Mouse (Mus musculus) kidney, adult 18-20 months (tissue): ENCODE data around the gene Hoxa1.
A peak's percentile ranks its signal among the peaks of the same experiment; 100 is the strongest.

ENCODE experiments used
- DNase-seq: peaks from one replicate; pipeline ENCODE4 v3.0.0; 2021

The Hoxa1 gene

DNA sequence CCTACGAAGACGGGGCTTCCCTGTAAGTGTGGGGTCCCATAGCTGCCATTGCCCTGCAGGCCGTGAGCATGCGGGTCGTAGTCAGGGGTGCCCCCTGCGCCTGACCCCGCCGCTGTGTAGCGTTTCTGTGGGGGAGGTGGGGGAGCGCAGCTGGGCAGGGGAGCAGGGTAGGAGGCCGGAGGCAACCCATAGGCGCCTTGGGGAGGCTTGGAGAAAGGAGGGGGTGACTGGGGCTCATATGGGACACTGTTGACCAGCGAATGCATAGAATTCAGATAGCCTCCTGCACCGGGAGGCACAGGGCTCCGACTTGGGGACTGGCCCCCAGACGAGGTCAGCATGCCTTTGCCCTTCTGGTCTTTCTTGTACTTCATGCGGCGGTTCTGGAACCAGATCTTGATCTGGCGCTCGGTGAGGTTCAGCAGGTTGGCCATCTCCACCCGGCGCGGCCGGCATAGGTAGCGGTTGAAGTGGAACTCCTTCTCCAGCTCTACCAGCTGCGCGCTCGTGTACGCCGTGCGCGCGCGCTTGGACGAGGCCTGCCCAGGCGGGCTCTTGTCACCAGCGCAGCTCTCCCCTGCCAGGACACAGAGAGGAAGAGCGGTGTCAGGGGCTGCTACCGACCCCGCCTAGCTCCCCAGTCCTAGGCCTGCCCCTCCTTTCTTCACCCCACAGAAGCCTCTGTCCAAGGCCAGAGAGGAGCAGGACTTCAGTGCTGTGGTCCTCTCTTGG lies 12.2 kb upstream of the Hoxa1 start:
- DNase-seq = peak; percentile 40

DNA sequence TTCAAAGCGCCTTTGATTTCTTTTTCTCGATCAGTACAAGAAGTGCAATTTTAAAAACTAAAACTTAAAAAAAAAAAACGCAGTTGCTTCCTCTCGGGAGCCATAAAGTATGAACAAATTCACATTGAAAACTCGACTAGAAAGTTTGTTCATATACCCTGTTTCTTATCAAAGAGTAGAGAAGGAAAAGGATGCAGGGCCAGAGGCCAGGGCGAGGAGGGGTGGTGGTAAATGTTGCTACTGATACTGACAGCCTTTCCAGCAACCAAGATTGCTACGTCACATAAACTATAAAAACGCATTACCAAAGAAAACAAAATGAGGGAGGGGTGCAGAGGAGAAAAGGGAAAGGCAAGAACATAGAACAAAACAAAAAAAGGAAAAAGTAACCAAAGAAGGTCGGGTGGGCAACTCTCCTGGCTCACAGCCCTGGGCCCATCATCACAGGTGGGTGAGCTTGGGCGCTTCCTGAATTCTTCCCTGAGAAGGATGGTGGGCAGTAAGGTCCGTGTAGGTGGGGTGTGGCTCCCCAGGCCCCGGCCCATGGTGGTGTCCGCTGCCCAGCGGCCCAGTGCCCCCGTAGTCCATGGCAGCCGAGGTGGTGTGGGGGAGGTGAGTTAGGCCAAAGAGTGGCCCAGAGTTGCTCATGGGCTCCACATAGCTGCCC lies 11.5 kb upstream of the Hoxa1 start:
- no peak for DNase-seq

DNA sequence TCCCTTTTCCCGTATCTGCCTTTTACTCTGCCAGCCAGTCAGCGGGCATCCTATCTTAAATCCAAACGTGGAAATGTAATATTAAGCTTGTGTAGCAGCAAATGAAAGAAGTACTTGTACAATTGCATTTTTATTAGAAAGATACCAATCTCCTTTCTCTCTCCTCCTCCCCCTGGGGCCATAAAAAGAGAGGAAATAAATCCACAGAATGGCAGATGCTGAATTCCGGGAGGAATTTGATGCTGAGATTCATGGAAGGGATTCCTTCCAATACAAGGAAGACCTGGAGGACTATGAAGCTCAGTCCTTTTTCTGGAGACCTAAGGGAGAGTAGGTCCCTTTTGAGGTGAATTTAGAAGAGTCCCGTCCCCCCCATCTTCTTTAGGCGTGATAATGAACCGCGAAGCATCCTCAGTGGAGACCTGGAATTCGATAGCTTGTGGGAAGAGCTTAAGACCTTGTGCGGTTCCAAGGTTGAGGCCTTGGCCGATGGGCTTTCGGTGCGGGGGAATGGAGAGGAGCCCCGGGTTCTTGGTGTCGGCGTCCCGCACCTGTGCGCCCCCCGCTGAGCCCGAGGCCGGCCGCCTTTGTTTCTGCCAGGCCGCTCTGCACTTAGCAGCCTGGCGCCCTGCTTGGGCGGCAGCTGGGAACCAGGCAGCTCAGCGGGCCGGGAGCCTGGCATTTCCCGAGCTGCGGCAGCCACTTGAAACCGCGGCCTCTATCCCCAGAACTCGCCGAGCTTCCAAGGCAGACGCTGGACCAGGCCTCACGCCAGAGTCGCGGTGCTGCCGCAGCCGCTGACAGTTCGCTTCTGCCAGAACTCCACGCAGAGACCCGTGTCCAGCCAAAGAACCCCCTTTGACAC lies 10.3 kb upstream of the Hoxa1 start:
- DNase-seq = peak; percentile 14

DNA sequence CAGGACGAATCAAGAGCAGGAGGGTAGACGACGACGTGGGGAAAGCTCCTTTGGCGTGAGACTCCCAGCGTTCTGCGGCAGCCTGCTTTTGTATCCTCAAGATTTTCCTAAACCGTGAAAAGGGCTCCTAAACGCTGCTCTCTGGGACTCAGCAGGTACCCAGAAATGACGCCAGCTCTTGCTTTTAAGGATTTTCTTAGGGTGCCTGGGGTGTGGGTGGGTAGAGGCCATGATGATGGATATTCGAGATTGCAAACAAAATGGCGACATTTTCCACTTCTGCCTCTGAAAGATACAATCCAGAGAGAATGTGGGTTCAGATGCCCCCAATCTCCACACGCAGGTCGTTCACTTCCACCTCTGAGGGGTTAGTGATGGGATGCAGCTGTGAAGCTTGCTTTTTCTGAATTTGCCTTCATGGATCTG lies 9.6 kb upstream of the Hoxa1 start:
- DNase-seq = peak; percentile 2

DNA sequence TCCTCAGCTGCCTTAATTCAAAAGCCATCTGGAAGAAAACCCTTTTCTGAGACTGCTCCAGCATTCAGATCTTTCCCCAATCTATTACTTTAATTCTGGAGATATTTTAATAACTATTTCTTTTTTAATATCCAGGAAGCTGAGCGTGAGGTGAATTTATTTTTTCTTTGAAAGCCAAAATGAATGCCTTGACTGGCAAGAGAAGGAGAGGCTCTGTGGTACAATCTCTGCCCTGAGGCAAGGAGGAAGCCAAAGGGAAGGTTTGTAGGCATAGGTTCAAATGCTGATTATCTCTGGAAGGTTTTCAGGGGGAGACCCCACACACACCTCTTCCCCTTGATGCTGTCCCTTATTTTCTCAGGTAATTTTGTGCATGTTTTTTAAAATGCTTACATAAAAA lies 9.1 kb upstream of the Hoxa1 start:
- no peak for DNase-seq

DNA sequence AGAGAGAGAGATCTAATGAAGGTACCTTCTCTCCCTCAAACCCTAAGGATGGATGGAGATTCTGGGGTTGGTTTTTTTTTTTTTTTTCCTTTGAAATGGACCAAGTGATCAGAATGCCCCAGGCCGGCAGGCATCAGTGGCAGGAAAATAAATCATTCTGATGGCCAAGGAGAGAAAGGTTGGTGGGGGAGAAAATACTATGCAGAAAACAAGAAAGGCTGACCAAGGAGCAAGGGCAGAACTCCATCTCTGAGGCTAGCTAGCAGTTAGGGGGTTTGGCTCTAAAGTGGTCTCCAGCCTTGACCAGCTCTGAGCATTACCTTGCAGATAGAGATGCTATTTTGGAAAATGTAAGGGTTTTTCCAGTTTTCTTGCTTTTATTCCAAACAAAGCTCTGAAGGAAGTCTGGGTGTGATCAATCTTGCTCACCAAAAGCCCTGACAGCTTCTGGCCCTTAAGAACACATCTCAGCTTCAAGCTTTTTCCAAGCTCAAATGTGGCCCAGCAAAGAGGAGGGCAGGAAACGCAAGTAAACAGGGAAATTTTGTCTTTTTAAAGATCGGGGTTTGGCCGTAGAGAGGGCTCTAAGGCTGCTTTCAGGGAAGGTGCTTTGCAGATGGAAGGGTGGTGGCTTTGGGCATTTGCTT lies 8.4 kb upstream of the Hoxa1 start:
- no peak for DNase-seq

DNA sequence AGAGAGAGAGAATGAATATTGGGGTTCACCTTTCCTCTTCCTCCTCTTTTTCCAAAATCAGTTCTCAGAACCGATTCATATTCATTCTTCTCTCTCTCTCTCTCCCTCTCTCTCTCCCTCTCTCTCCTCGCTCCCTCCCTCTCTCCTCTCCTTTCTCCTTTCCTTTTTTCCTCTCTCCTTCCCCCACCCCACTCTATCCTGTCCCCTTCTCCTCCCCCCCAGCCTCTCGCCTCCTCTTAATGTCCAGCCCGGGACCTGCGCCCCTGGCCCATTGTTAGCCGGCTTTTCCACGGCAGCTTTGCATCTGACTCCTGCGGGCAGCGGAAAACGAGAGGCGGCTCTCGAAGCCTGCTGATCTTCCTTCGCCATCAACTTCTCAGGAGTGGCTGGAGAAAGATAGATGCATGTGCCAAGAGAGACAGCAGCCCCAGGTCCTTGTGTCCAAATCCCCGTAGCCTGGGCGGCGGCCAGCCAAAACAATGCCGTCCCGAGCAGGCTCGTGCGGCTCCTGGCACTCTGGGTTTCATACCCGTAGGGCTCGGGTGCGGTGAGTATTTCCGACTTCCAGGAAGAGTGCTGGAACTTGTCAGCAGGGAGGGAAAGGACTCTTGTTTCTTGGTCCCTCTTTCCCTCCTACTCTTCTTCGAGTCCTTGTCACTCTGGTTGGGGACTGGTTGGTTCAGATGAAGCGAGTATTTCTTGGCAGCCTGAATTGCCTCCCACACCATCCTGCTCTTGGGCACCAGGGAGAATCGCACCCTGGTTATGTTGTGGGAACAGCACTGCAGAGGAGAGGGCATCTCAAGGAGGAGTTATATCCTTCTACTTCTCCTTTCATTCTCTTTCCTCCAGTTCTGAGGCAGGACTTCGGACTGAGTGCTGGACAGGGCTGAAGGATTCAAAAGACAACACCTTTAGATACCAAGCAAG lies 7.6 kb upstream of the Hoxa1 start:
- DNase-seq = peak; percentile 47

DNA sequence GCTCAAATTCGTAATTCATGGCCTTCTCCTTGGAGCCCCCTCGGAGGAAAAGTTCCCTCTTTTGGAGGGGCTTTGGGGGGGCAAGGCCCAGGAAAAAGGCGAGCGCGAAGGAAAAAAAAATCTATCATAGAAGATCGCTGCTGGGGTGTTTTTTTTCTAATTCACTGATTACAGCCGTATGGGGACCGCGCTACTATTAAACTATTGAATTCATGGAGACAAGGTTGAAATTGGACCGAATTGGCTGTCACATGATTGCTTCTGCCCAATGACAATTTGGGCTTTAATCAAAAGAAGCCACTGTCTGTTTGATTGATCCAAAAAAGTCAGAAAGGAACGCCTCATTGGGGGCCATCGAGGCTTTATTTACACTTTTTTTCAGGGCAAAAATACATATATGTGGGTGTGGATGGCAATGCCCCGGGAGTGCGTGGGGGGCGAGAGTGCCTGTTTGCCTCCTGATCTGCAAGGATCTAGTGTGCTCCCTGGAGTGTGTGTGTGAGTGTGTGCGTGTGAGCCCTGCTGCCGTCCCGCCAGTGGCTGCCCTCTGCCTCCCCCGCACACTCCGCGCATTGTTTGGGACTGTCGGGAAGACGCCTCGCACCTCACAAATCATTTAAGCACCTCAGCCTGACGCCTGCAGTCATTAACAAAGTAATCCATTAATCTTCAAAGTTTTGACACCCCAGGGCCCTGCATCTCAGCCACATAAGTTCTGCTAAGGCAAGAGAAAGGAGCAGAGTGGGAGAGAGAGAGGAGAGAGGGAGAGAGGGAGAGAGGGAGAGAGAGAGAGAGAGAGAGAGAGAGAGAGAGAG lies 6.7 kb upstream of the Hoxa1 start, which contains the start of gene Hoxa2:
Gene Hoxa2 (minus strand): TSS at position 206 of the 815 bp plus-strand sequence.
- peak; percentile 32 for DNase-seq

DNA sequence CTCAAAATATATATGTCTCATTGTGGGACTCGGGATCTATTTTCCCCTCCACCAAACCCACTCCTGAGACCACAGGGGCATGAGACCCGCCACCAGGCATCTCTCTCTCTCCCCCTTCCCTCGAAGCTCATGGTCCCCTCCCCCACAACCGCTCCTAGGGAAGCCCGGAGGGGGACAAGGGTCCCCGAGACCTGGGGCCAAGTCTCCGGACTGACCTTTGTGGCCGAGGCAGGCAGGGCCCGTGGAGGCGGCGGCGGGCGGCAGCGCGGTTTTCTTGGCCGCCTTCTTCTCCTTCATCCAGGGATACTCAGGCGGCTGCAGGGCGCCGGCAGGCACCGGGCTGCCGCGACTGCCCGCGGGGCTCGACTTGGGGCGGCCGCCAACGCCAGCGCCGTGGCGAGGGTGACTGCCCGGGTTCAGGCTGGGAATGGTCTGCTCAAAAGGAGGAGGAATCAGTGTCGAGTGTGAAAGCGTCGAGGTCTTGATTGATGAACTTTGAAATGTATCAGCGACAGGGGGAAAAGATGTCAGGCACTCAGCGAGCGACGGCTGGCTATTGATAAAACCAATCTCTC lies 6.0 kb upstream of the Hoxa1 start:
- DNase-seq = peak; percentile 61

DNA sequence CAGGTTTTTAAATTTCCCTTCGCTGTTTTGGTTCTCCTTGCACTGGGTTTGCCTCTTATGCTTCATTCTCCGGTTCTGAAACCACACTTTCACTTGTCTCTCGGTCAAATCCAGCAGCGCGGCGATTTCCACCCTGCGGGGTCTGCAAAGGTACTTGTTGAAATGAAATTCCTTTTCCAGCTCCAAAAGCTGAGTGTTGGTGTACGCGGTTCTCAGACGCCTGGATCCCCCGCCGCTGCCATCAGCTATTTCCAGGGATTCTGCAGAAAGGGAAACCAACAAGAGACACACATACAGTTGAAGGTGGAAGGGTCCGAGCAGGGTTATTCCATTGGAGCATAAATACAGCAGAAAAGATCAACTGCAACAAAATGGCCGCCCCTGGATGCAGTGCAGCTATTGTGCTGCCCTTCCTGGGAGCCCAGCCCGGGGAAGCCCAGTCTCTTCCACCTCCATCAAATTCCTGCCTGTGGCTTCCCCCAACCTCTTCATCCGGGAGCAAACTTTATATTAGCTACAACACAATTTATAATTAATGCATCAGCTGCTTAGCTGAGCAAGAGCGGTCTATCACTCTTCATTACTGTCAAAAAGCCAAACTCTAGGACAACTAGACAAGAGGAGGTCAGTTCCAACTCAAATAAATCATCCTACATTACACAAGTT lies 5.4 kb upstream of the Hoxa1 start:
- peak; percentile 27 for DNase-seq

DNA sequence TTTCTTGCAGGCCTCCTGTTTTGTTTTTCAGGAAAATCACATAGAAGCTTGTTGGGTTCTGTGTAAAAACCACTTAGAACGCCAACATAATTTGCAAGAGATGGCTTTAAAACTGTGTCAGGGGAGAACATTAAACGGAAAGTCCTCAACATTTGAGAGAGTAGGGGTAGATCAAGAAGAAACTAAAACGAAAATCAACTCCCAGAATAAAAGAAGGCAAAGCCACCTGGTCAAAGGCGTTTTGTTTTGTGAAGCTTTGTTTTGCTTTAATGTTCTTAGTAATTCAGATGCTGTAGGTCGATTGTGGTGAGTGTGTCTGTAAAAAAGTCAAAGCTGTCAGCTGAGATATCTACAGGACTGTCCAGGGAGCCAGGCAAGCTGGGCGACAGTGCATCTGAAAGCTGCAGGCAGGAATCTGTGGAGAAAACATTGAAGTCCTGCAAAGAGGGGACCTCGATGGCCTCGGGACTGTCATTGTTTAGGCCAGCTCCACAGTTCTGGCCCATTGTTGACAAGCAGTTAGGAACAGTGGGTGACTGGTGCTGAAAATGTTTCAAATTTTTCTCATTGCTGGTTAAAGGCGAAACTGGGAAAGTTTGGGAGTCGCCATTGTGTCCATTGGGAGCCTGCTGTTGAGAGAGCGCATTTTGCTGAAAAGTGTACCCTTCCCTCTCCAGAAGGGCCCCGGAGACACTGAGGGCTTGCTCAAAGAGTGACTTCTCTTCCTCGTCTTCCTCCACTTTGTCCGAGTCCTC lies 4.7 kb upstream of the Hoxa1 start:
- no peak for DNase-seq

DNA sequence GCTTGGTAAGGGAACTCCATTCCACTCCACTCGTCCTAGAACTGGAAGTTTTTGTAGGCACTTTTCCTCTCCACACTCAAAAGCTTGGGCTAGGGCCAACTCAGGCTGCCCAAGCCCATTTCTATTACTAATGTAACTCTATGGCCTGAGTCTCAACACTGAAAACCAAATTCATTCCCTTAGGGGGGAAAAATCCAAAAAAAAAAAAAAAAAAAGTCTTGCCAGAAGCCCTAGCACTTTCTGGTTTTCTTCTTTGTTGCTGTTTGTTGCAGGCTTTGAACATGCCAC lies 3.9 kb upstream of the Hoxa1 start:
- DNase-seq = no peak

DNA sequence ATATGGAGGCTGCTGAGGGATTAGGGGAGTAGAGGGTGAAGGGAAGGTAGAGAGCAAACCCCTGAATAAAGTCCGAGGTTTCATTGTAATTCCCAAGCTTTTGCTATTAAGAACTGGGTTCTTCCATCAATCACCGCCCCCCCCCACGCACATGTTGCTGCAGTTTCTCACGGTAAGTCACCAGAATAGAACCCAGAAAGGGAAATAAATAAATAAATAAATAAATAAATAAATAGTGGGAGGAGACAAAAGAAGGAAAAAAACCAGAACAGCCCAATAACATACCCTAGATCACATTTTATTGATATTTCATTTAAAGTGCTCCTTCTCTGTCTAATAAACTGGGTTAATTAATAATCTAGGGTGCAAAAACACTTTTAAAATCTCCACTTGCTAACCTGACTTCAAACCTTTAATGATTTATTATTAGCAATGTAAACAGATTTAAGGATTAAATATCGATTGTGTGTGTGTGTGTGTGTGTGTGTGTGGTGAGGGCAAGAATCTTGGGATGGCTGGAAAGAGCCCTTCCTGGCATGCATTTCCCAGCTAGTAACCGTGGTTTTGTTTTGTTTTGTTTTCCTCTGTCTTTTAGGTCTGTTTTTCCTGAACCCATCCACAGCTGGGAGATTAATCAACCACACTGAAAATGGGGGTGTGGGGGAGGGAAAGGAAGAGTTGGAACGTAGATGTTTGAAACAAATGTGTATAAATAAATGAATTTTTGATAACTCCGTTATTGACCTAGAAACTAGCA lies 3.4 kb upstream of the Hoxa1 start:
- DNase-seq = no peak

DNA sequence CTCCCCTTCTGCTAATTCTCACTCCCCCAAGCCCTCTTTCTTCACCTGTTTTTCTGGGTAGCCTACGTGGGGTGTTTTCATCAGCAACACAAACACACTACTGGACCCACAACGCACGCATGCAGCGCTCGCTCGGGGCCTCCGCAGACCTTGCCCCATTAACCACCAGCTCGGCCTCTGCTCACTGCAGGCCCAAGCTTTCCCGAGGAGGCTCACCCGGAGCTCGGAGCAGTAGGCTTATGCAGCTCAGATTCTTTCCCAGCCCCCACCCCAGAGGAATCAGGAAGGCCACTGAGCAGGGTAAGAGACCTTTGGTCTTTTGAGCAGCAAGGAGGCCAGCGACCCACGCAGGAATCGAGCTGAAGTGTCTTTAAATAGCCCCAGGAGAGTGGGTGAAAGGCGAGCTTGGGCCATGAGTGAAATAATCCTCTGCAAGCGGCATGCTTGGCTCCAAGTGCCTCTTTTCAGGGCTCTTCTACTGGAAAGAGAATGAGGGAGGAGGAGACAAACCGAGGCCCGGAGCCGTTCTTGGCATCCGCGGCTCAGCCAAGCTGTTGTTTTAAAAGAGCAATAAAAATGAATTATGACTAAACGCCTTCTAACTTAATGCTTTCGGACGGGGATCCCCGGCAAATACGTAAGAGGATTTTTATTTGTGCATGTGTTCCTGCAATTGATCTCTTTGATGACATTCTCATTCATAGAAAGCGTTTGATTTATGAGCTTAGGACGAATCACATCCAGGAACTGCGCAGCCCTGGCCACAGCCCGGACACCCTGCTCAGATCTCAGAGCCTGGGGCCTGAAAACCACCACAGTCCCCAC lies 2.6 kb upstream of the Hoxa1 start:
- DNase-seq = peak; percentile 73

DNA sequence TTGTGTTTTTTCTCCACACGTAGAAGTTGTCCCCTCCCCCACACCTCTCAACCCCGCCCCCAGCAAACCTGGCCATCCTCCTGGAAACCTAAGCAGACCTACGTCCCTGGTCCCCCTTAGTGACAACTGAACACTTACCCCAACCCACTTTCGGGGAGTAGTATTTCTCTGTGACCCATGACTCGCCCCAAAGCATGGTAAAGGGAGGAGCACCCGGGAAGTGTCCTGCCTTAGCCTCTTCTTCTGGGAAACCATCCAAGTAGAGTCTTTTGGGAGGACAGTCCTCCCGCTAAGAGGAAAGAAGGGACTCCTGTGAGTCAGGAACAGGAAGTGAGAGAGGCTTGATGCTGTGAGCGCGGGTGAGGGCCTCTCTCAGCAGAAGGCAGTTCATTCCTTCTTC lies 1.9 kb upstream of the Hoxa1 start:
- peak; percentile 38 for DNase-seq

DNA sequence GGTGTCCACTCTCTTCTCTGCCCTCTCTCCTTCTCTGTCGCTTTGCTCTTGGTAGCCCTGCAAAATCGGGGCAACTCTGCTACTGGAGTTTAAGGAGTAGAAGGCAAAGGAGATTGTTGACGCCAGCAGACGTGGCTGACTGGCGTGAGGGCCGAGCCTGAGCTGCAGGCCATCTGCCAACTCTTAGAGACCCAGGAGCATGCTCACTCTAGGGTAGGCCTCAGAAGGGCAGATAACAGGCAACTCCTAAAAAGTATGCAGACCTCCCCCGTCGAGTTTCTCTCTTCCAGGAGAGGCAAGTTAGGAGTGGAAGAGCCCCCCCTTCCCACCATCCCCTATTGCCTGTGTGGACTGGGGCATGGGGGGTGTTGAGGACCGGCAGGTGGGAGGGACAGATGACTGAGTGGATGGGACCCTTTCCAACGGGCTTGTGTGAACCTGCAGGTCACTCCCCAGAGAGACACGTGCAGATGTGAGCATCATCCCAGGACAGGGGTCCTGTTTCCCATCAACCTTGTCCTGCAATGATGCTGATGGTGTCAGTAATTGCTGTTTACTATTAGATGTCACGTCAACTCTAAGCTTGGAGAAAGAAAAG lies 1.1 kb upstream of the Hoxa1 start:
- peak; percentile 62 for DNase-seq
